Mouse (Mus musculus) CD4-positive, CD25-positive, alpha-beta regulatory T cell, adult 2 months (primary cell): ENCODE measurements at regions not wholly inside any gene's neighbourhood (a gene's known extent, or its start where the extent isn't known, plus 50 kb on each side); places are given as distances from the start of the nearest gene placed in this dataset.

Experiments used
- DNase-seq: peaks from one replicate; pipeline ENCODE4 v3.0.0-alpha.2; 2012; ENCODE audit warnings: low read depth, low spot score

DNA sequence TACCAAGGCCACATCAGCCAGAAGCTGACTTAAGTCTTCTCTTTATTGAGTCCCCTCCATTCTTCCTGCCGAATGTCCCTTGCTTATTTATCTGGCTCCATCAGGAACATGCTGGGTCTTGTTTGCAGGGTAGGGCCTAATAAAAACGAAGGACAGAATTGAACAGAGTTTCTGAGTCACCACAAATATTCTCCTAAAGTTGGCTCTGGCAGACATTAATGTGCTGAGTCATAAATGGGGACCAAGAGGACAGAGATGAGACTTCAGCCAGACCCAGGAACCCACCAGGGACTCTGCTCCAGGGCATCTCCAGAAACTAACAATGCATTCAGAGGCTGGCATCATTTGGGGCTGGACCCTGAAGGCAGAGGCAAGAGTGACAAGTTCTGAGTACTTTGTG lies 143.4 kb upstream of the Nectin1 start:
- DNase-seq = no peak

DNA sequence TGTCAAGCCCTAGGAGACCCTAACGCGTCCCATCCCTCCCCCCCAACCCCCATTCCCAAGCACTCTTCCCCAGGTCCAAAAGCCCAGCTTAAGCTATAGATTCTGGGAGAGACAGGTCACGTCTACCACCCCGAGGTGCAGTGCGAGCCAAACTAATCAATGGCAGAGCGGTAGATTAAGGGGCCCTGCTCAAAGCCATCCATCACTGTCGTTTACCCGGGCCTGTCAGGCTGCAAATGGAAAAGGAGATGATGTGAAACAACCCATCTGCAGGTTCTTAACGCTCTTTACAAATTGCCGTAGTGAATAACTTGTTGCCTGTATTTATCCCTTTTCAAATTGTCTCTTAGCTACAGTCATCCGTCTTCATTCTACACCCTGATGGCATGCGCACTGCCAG lies 126.2 kb upstream of the Nectin1 start:
- no peak for DNase-seq

DNA sequence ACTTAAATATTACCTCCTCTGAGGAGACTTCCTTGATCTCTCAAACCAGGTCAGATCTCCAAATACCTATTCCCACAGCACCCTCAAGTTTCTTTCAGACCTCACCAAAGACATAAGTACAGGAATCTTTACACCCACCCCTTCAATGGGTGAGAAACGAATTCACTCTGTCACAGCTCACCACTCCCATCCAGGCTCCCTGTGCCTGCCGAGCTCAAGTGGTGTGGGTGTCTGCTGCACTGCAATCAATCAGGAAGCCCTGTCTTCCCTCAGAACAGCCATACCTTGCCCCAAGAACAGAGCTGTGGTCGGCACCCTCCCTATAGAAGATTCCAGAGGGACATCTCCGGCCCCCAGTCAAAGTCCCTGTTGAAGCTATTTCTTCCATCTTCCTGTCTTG lies 116.2 kb upstream of the Nectin1 start:
- DNase-seq = no peak

DNA sequence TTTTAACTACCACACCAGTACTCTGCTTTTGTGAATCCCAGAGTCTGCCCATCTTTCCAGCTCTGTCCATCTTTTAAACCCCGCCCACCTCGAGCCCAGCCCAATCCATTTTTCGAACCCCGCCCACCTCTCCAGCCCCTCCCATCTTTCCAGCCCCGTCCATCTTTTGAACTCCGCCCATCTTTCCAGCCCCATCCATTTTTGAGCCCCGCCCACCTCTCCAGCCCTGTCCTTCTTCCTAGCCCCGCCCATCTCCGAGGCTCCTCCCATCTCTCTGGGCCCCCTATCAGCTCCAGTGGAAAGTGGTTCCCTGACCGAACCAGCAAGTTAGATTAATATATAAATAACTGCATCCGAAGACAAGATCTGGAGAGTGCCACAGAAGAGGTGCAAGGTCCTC lies 115.0 kb upstream of the Nectin1 start:
- DNase-seq = no peak

DNA sequence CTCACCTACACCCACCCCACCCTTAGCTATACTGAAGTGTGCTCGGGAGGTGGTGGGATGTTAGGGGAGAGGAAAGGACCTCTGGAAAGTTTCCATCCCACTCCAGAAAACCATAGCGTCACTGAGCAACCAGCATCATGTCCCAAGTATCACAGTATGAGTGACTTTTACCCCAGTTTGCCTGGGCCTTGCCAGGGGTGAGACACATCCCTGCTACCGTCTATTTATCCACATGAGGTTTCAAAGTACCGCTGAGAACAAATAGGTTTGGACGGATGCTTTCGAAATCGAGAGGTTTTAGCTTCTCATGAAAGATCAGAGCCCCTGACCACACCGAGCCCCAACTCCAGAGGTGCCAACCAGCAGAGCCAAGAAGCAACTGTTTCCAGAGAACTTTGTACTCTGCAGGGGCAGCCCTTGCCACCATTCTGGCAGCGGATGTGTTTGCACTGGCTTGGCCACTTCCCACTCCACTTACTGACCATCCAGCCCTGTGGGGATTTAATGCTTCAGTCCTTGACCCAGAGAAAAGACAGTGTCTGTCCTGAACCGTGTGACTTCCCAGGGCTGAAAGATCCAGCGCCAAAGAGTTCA lies 107.3 kb upstream of the Nectin1 start:
- no peak for DNase-seq

DNA sequence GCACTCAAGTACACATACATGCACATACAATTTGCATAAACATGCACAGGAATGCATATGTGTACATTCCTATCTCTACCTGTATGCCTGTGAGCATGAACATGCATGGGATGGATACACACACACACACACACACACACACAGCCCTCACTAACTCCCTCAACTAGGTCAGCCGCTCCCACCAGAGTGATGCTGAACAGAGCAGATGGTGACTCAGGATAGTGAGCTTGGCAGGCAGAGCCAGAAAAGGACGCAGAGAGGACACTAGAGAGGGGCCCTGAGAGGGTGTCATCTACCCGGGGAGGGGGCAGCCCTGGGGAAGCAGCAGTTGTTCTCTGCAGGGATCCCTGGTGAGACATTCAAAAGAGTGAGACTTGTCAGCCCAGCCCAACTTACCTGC lies 85.6 kb upstream of the Nectin1 start:
- no peak for DNase-seq

DNA sequence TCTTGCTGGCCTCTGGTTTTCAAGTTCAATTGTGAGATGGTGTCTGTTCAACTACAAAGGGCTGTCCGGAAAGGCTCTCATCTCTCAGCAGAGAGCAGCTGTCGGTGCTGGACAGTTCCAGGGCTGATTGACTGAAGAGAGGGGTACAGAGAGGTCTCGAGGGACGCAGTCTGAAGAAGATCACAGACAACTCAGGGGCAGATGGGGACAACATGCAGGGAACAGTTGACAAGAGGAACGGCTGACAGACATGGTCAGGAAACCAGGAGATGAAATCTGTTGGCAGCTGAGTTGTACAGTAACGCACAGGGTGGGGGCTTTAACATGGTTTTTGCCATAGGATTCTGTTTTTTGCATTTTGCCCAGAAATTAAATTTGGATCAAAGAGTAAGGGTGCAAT lies 84.5 kb upstream of the Nectin1 start:
- DNase-seq = no peak

DNA sequence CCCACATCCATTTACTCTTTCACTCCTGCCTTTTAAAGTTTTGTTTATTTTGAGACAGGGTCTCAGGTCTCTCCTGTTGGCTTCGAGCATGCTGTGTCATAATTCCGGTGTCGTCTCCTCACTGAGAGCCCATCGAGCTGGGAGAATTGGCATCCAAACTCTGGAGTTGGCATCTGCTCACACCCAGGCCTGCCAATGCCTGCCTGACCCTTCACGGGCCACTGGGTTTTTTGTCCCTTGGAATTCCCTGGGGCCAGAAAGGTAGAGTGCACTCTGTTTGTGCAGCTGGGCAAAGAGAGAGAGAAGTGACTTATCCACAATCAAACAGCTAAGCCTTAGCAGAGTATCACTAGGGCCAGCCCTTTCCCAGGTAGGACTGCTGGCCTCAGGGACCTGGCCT lies 83.6 kb upstream of the Nectin1 start:
- DNase-seq = no peak

DNA sequence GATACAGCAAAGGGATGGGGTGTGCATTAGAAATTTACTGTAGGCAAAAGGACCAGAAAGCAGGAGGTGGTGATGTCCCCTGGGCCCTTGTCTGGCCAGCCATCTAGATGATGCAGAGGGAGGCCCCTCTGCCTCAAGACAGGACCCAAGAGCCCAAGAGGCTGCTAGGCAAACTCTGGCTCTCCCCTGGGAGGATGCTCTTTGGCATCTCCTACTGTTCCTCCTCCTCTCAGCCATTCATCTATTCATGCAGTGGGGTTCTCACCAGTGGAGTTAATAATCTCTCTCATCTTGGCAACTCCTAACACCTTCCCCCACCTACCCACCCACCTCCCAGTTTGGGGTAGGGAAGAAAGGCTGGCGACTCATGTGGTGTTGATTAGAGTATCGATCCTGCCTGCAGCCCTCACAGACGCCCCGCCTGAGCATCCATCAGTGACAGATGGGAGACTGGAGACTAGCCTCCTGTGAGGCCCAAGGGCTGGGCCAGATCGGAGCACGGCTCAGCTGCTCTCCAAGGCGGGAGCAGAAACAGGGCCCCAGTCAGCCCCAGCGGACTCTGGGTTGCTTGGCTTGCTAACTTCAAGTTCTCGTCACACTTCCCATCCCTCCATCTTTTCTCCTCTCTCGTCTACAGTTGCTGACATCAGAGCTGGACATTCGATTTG lies 82.8 kb upstream of the Nectin1 start:
- DNase-seq = no peak

DNA sequence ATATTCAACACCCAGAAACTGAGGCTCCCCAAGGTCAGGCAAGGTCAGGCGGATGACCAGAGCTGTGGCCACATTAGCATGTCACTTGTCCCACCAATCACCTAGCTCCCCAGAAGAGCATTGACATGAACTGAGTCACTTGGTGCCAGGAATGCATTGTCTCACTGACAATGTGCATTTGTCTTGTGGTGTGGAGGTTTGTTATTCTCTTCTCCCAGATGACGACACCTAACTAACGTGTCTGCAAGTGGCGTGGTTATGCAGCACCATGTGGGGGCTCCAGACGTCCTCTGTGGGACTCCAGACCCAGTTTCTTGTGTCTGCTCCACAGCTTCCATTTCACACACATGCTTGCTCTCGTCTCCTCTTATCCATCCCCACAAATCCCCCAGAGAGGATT lies 82.1 kb upstream of the Nectin1 start:
- no peak for DNase-seq

DNA sequence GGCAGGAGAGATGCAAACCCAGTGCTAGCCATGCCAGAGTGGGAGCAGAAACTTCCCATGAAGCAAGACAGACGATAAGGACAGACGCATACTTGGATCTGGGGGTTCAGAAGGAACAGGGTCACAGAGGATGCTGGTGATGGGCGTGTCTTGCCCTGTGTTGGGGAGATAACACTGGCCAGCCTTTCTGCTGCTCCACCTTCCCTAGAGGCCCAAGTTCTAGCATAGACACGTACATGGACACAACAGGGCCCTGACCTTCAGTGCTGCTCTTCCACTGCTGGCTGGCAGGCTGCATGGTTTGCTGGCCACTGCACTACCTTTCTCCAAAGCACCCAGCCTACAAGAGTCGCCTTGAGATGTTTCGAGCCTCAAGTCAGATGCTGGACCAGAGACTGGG lies 76.4 kb upstream of the Nectin1 start:
- DNase-seq = no peak

DNA sequence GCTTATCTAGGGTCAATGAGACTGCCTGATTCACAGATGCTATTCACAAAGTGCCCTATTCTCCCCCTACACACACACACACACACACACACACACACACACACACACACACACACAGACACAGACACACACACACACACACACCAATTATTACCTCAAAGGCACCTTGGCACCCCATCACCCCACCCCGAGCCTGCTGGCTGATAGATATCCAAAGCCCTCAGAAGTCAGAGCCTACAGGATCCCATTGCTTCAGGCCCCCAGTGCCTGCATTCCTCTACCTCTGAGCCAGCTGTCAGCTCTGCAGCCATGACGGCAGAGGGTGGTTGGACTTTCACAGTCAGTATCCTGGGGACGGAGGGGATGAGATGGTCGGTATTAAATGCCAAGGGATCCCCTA lies 75.8 kb upstream of the Nectin1 start:
- no peak for DNase-seq

DNA sequence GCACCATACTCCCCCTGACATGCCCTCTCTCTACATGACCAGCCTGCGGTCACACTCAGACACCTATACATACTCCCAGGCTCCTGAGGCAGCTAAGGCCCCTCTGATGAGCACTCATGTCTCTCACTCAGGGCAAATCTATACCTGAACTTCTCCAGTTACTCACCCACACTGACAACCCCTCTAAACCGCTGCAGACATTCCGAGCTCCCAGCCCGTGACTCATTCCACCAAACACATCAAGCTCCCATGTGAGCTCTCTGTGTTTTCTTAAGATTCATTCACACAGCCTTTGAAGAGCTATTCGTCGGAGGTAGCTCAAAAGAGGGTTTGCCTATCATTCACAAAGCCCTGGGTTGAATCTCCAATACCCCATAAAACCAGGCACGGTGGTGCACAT lies 75.1 kb upstream of the Nectin1 start:
- DNase-seq = no peak

DNA sequence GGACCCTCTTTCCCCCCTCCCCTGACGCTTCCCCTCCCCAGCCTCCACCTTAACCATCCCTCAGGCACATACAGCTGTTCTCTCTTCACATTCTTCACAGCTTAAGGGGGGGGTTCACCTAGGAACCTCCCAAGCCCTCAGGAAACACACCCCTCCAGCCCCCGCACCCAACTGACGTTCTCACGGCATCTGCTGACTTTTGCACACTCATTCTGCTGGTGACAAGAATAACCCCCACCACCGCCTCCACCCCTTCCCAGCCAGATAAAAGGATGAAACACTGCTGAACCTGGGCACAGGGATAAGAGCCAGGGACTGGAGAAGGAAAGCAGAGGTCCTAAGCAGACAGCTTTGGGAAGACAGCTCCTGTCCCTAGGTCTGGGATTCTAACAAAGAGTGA lies 73.2 kb upstream of the Nectin1 start:
- DNase-seq = no peak

DNA sequence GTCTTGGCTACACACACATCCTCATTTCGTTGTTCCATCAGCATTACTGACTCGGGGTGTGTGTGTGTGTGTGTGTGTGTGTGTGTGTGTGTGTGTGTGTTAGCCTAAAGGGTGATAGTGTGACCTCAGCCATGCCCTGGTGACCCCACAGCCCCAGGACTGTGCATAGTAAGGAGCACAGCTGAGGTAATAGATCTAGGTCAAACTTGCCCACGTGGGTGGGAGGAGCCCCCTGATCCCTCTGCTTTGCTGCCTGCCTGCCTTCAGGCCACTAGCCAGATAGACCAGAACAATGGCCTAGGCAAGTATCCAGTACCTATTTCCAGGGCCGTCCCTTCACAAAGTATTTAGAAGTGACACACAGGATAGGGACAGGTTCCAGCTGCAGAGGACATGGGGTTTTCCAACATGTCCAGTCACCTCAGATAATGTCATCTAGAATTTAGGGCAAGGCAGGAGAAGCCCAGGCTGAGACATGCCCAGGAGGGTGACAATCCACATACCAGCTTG lies 70.6 kb upstream of the Nectin1 start:
- DNase-seq = no peak

DNA sequence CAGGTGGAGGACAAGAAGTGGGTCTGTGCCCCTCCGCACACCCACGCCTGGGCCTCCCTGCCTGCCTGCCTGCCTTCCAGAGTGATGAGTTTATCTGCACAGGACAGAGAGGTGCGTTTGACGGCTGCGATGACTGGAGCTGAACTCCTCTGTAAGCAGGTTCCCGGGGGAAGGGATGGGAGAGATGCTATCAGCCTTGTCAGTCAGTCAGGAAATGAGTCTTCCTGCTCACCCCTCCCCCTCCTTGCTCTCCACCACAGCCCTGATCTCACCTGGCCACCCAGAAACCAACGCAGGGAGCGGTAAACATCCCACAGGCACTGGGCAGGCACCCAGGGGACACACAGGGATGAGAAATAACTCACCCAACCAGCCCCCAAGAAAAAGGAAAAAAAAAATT lies 69.5 kb upstream of the Nectin1 start:
- DNase-seq = no peak

DNA sequence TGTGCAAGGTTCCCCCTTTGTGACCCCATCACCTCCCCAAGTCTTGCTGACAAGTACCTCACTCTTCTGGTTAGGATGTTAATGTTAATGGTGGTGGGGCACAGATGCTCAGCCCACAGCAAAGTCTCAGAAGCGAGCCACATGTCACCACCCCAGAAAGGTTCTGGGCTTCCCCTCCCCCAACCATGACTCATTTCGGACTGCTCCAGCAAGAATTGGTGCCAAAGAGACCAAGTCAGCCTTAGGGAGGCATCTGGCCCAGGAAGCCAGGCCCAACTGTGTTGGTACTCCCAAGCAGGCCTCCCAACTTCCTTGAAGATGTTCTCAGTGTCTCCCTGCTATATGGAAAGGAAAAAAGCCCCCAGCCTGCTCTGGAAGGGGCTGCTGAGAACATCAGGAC lies 67.8 kb upstream of the Nectin1 start:
- DNase-seq = no peak

DNA sequence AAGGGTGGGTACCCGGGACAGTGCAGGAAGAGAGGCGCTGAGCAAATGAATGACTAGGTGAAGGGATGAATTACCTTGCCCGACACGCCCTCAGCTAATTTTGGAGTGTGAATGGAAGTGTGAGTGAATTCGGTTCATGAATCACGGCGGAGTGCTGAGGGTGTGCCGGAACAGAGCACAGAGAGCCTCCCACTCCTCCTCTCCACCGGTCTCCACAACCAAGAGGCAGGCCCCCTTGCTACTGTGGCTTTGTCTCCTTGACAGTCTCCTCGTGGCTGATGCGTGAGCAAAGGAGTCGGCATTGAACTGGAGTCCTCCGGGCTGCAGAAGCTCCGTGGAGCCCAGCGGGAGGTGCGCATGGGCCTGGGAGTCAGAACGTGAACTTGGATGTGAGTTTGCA lies 64.5 kb upstream of the Nectin1 start:
- no peak for DNase-seq

DNA sequence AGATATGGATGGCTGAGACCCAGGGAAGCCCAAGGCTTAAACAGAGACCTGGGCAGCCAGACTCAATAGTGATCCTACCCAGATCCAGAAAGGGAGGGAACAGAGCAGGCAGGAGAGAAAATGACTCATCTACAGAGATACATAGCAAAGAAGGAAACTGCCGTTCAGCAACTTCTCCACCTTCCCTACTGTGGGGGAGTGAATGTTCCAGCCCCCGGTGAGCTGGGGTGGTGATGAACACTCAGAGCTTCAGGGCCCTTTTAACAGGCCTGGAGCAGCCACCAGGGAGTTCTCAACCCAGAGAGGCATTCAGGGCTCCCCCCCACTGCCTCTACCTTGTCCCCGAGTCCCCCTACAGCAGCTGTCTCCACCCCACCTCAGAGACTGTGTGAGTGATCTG lies 62.5 kb upstream of the Nectin1 start:
- no peak for DNase-seq

DNA sequence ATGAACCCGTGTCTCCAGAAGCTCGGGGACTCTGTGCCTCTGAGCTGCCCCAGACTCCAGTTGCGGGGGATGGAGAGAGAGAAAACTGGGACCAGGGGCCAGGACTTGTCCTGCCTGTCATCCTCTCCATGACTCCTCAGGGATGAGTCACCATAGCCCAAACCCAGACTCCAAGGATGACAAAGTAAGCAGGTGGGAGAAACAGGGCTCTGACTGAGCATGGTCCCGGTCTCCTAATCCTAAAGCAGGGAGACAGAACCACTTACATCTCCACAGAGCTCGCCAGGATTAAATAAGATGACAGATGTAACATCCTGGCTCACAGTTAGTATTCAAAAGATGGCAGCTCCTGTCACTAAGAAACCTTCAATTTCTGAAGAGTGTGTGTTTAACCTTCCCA lies 61.7 kb upstream of the Nectin1 start:
- no peak for DNase-seq

DNA sequence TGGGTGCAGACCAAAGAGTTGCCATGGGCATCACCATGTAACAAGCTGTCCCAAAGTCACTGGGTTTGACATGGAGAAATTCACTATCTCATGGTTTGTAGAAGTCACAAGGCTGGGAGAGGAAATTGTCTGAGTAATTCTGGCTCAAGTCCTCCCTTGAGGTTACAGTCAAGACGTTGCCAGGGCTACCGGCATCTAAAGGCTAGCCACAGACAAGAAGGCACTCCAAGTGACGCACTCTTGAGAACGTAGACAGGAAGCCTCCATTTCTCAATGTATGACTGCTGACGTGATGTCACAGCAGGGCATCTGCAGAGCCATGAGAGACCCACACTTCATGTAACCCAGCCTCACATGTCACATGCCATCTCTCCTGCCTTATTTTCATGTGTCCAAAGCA lies 59.2 kb upstream of the Nectin1 start:
- no peak for DNase-seq

DNA sequence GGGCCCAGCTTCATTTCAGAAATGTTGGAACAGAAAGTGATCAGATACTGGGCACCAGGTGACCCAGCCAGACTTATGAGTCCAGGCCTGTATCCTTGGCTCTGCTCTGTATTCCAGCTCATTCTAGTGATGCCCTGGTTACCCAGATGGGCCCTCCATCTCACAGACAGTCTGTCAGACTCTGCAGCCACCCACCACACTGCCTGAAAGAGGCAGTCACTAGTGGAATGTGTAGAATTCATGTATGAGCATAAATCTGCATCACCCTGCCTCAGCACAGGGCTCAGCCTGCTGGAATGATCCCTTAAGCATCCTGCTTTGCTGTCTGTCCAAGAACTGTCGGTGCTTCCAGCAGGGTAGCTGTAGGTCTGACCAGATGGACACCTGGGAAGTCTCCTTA lies 51.8 kb upstream of the Nectin1 start:
- DNase-seq = no peak

DNA sequence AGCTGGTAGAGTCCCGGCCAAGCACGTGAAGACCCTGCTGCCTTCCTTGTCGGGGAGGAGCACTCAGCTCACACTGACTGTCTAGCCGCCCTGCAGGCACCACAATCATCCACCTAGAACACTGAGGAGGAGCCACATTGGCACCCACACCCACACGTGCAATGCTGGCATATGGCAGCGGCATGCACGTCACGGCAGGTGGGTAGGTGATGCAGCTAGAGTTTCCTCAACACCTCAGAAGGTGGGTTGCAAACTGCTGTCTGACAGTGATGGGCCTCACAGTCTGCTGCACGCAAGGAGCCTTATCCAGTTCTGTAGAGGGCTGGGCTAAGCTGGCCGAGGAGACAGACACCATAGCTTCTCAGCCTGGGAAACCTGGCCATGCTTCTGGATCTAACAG lies 51.2 kb upstream of the Nectin1 start:
- no peak for DNase-seq
